Mouse (Mus musculus) intestine, postnatal 0 days (tissue): ENCODE measurements around the gene Bdkrb2. TPM values are rescaled to one million over a fixed set of nuclear protein-coding genes. Genes with fewer than 3 reads are reported as not detected.
A peak's percentile ranks its signal among the peaks of the same experiment; 100 is the strongest.

Source experiments
- ATAC-seq: fragments of 200-750 bp; cut with Nextera tagmentation; 2 replicates; pipeline ENCODE4 v1.8.0; 2017; ENCODE audit warnings: mild to moderate bottlenecking, moderate TSS enrichment, moderate library complexity
- H3K27ac ChIP-seq: fragments of 300-500 bp; sonication (generic); 2 replicates; pipeline ENCODE4 v1.5.1; 2014; ENCODE audit warnings: mild to moderate bottlenecking, low read depth, low read length, moderate library complexity
- H3K27me3 ChIP-seq: fragments of 300-500 bp; sonication (generic); replicated peaks from 2 replicates; pipeline ENCODE4 v1.6.1; 2014; ENCODE audit warnings: low read length, mixed read lengths; ENCODE audit not compliant: control insufficient read depth, insufficient read depth
- H3K36me3 ChIP-seq: fragments of 300-500 bp; sonication (generic); 2 replicates; pipeline ENCODE4 v1.6.1; 2014; ENCODE audit warnings: mild to moderate bottlenecking, moderate library complexity; ENCODE audit not compliant: control insufficient read depth, insufficient read depth
- H3K4me1 ChIP-seq: fragments of 300-500 bp; sonication (generic); replicated peaks from 2 replicates; pipeline ENCODE4 v1.6.1; 2014; ENCODE audit warnings: antibody characterized with exemption, low read length, mixed read lengths; ENCODE audit not compliant: control insufficient read depth, insufficient read depth
- H3K4me2 ChIP-seq: fragments of 300-500 bp; sonication (generic); replicated peaks from 2 replicates; pipeline ENCODE4 v1.6.1; 2014; ENCODE audit warnings: low read depth, mild to moderate bottlenecking, moderate library complexity
- H3K4me3 ChIP-seq: fragments of 300-500 bp; sonication (generic); 2 replicates; pipeline ENCODE4 v1.5.1; 2014; ENCODE audit warnings: low read depth, low read length
- H3K9ac ChIP-seq: fragments of 300-500 bp; sonication (generic); 2 replicates; pipeline ENCODE4 v1.6.1; 2014; ENCODE audit warnings: mild to moderate bottlenecking, low read depth, low read length
- H3K9me3 ChIP-seq: fragments of 300-500 bp; sonication (generic); 2 replicates; pipeline ENCODE4 v1.6.1; 2016; ENCODE audit warnings: mixed run types; ENCODE audit not compliant: control insufficient read depth
- CTCF ChIP-seq: sonication (generic); IDR thresholded peaks from 2 replicates; pipeline ENCODE4 v1.5.1; 2016; ENCODE audit warnings: low read depth, mild to moderate bottlenecking, control low read depth, antibody characterized with exemption, moderate library complexity
- WGBS: fragments of 180-500 bp; shearing (Covaris S2); extraction: QIAGEN DNeasy Blood & Tissue Kit; methylation state at CpG from one replicate; pipeline ENCODE4 v1.1.7; 2014; 5-methylcytosine and 5-hydroxymethylcytosine counted together
- polyA plus RNA-seq: library from polyadenylated mRNA; unstranded; fragments of >200 nt; fragmentation: Nextera tagmentation; extraction: Ambion mirVana; gene quantifications from 2 replicates; pipeline ENCODE4 v1.2.1, GENCODE M21; 2015

Gene Bdkrb2
- 3.8 and 4.4 TPM in 2 replicates for polyA plus RNA-seq

DNA sequence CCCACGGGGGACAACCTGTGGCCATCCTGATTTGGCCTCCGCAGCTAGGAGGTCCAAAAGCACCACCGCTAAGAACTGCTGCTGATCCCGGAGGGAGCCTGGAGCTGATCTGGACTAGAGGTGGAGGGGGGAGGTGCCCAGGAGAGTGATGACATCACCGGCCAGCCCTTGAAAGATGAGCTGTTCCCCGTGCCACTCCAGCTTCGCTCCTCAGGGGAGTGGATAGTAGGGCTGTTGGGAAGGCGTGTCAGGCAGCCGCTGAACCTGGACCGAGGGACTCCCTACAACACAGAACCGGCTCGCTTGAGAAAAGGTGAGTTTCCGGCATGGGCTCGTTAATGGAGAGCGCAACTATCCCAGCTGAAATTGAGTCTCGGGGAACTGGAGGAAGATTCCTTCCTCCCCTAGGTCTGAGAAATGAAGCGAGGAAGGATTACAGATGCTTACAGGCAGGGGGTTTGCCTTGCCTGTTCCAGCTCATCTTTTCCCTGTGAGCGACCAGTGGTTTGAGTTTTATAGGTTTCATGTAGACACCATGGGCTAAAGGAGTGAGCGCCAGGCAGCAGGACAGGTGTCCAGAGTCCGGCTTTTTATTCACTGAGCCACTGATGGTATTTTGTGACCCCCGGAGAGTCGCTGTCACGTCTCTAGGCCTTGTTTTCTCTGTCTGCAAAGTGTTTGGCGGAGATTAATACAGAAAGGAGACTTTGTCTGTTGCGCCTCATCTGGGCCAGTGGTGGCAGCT lies at the start of gene Bdkrb2:
TSS of gene Bdkrb2 (plus strand) at position 291 of the 745 bp plus-strand sequence.
- ATAC-seq, result peak; percentile 74; the same call in 1 of the 2 replicates
- 8% methylated on average over 25 of the region's 25 CpGs for WGBS
- H3K27ac ChIP-seq, result peak within 1 kb of the TSS; percentile 3
- H3K27me3 ChIP-seq, result peaks cover 25% of the 10 kb centered on the region
- H3K4me1 ChIP-seq, result no peaks in the 10 kb centered on the region
- peak within 1 kb of the TSS; percentile 42 for H3K9ac ChIP-seq
- no peaks in the 10 kb centered on the region; the same call in 1 of the 2 replicates for H3K9me3 ChIP-seq
- no peaks in the 10 kb centered on the region for H3K36me3 ChIP-seq
- peak within 1 kb of the TSS; percentile 52 for H3K4me2 ChIP-seq
- H3K4me3 ChIP-seq, result peak within 1 kb of the TSS; percentile 38
- TF ChIP-seq CTCF, result no peak

DNA sequence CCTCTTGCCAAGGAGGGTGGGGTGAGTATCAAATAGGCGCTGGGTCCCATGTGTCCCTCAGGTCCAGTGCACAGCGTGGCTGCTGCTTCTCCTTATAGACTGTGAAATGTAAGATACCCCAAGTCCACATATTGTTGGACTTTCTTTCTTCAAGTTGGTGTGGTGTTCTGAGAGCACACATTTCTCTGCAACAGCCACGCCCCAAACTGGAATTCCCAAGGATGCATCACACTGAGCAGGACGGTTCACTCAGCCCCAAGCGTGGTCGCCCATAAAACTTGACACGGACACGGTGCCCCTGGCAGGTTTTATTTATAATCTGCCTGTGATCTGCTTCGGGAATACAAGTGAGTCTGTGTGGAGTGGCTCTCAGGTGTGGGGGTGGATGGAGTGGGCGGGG lies 48.9 kb upstream of the Bdkrb2 start:
- WGBS, result 53% methylated on average over 10 of the region's 10 CpGs
- Histone ChIP-seq H3K4me1 (no peaks in the 10 kb centered on the region), H3K4me2 (no peak overlapping the region), H3K9me3 (no peaks in the 10 kb centered on the region), H3K36me3 (no peaks in the 10 kb centered on the region), H3K9ac (no peak overlapping the region), H3K27me3 (no peaks in the 10 kb centered on the region; the same call in 1 of the 2 replicates), H3K27ac (no peak overlapping the region), H3K4me3 (no peak overlapping the region)
- no peak for TF ChIP-seq CTCF
- no peak for ATAC-seq

DNA sequence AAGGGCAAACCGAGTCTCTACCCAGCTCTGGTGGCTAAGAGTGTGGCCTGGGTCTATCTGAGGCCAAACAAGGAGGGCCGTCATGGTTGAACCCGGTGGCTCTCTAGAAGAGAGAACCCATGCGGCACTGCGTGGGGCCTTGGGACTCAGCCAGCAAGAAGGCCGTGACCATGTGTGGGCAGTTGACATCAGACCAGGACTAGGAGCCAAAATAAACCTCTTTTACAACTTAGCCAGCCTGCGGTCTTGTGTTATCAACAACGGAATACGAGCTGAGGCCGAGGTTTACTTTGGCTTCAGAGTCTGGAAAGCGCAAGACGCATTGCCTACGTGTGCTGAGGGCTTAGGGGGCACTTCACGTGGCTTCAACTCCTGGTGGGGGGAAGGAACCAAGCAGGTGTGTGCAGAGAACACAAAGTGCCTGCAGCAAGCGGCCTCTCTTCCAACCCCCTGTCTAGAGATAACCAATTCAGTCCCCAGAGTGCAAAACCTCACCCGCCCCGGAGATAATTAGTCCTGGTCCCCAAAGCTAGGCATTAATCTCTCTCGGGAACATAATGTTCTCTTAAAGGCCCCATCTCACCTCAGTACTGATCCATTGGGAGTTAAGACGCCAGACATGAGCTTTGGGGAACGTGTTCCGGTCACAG lies 45.9 kb upstream of the Bdkrb2 start:
- WGBS, result 46% methylated on average over 21 of the region's 21 CpGs
- no peaks in the 10 kb centered on the region for H3K4me1 ChIP-seq
- no peak for ATAC-seq
- no peak for TF ChIP-seq CTCF
- H3K27ac ChIP-seq, result no peak overlapping the region
- no peaks in the 10 kb centered on the region for H3K9me3 ChIP-seq
- no peak overlapping the region for H3K4me2 ChIP-seq
- no peaks in the 10 kb centered on the region; the same call in 1 of the 2 replicates for H3K27me3 ChIP-seq
- H3K9ac ChIP-seq, result no peak overlapping the region
- H3K36me3 ChIP-seq, result no peaks in the 10 kb centered on the region
- no peak overlapping the region for H3K4me3 ChIP-seq

DNA sequence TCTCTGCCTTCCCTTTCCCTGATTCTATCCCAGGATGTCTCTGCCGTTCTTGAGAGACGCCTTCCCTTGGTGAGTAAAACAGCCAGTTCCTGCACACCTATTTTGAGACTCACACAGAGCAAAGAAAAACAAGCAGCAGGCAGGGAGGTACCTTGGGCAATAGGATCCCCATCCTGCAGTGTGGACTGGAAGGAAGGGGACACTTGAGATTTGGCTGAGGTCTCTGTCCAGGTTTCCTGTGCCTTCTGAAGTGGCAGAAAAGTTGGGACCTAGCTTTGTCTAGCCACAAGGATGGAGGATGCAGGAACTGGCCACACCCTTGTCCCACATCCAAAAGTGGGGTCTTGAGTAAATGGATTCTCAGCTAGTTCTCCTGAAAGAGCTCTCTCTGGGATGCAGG lies 43.2 kb upstream of the Bdkrb2 start:
- no peak overlapping the region for H3K27ac ChIP-seq
- H3K4me1 ChIP-seq, result no peaks in the 10 kb centered on the region
- ATAC-seq, result no peak
- H3K36me3 ChIP-seq, result no peaks in the 10 kb centered on the region
- H3K4me3 ChIP-seq, result no peak overlapping the region
- WGBS, result 83% methylated on average over 2 of the region's 2 CpGs
- H3K4me2 ChIP-seq, result no peak overlapping the region
- no peak for TF ChIP-seq CTCF
- H3K27me3 ChIP-seq, result no peaks in the 10 kb centered on the region; the same call in 1 of the 2 replicates
- no peaks in the 10 kb centered on the region for H3K9me3 ChIP-seq
- H3K9ac ChIP-seq, result no peak overlapping the region

DNA sequence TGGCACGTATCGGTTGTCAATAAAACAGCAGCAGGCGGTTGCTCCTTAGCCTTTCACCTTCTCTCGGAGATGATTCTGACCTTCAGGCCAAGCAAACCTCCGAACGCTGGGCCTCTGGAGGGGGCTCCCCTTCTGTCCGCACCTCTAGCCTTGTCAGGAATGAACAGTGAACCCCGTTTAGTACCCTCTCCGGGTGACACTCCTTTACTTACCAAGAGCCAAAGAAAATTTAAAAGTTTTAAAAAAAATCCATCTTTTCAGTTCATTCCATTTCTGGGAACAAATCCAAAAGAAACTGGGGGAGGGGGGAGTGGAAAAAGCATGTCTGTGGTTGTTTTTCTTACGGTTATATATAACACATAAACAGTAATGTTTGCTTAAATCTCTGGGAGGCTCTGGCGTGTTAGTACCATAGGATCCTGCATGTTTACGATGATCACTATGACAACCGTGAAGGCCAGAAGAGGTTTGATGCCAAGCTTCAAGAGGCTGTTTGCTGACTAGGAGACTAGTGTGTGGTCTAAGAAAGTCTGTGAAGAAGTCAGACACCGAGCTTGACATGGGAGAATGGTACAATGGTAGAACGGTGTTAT lies 41.8 kb upstream of the Bdkrb2 start:
- 51% methylated on average over 15 of the region's 15 CpGs for WGBS
- no peak for ATAC-seq
- H3K27ac ChIP-seq, result no peak overlapping the region
- H3K4me3 ChIP-seq, result no peak overlapping the region
- no peaks in the 10 kb centered on the region for H3K9me3 ChIP-seq
- H3K4me2 ChIP-seq, result no peak overlapping the region
- H3K27me3 ChIP-seq, result no peaks in the 10 kb centered on the region; the same call in 1 of the 2 replicates
- H3K36me3 ChIP-seq, result no peaks in the 10 kb centered on the region
- no peaks in the 10 kb centered on the region for H3K4me1 ChIP-seq
- TF ChIP-seq CTCF, result no peak
- H3K9ac ChIP-seq, result no peak overlapping the region

DNA sequence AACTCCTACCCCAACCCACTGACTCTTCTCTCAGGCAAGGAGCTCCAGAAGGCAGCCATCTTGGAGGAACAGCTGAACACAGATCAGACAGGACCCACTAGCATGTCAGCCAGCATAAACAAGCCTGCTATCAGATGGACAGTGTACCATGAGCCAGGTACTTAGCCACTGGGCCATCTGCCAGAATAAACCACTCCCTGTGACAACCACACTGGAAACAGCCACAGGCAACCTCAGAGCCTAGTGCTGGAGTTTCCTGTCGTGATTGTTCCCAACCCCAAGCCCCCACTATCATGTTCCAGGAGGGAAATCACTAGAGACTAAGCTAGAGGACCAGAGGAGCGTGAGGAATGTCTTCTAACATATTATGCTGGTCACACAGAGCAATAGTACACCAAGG lies 39.3 kb upstream of the Bdkrb2 start:
- Histone ChIP-seq H3K27me3 (no peaks in the 10 kb centered on the region), H3K27ac (no peak overlapping the region), H3K4me3 (no peak overlapping the region), H3K9me3 (no peaks in the 10 kb centered on the region), H3K4me1 (no peaks in the 10 kb centered on the region), H3K36me3 (no peaks in the 10 kb centered on the region), H3K4me2 (no peak overlapping the region), H3K9ac (no peak overlapping the region)
- TF ChIP-seq CTCF, result no peak
- WGBS, result 64% methylated on average over 2 of the region's 2 CpGs
- 0 out of 2 replicates have a peak, but pooled peaks have one; percentile 28 for ATAC-seq
